ENCODE assay signal across 33 mouse cellular contexts in genomic region chr17:70790801-70791200, GRCm38 (mm10).
"Had no signal": no experiment of that assay in that cellular context is flagged by ENCODE, and none has a peak within 500 bp of the region (broad histone marks: within the 10 kb centered on the region; RNA-seq: fewer than 3 reads in every experiment).

No protein-coding gene starts in this region.

- H3K36me3 ChIP-seq: heart, embryonic 12.5 days; heart, embryonic 13.5 days; heart, embryonic 15.5 days; hindbrain, embryonic 10.5 days; hindbrain, embryonic 12.5 days; intestine, embryonic 15.5 days; kidney, embryonic 15.5 days had no signal

- H3K27ac ChIP-seq: heart, embryonic 13.5 days; heart, embryonic 15.5 days; hindbrain, embryonic 10.5 days; hindbrain, embryonic 12.5 days; hindbrain, embryonic 13.5 days; hindbrain, embryonic 14.5 days; hindbrain, embryonic 15.5 days; hindbrain, postnatal 0 days; intestine, embryonic 15.5 days; kidney, embryonic 15.5 days; kidney, postnatal 0 days; left cerebral cortex, adult 2 months had no signal

- H3K27me3 ChIP-seq: heart, embryonic 12.5 days; heart, embryonic 13.5 days; heart, embryonic 15.5 days; hindbrain, embryonic 12.5 days; hindbrain, embryonic 13.5 days; hindbrain, embryonic 15.5 days; intestine, embryonic 15.5 days; kidney, embryonic 15.5 days had no signal

- H3K4me3 ChIP-seq: heart, embryonic 12.5 days; heart, embryonic 13.5 days; heart, embryonic 15.5 days; hindbrain, embryonic 10.5 days; hindbrain, embryonic 12.5 days; hindbrain, embryonic 13.5 days; hindbrain, embryonic 15.5 days; intestine, embryonic 15.5 days; kidney, embryonic 15.5 days; layer of hippocampus, adult 2 months; left cerebral cortex, adult 2 months had no signal

- H3K9ac ChIP-seq: heart, embryonic 12.5 days; heart, embryonic 13.5 days; heart, embryonic 15.5 days; hindbrain, embryonic 12.5 days; hindbrain, embryonic 13.5 days; hindbrain, embryonic 14.5 days; hindbrain, embryonic 15.5 days; intestine, embryonic 15.5 days; kidney, embryonic 15.5 days had no signal

- H3K9me3 ChIP-seq: heart, embryonic 12.5 days; heart, embryonic 13.5 days; heart, embryonic 15.5 days; hindbrain, embryonic 10.5 days; hindbrain, embryonic 12.5 days; hindbrain, embryonic 13.5 days; hindbrain, embryonic 15.5 days; intestine, embryonic 15.5 days; kidney, embryonic 15.5 days had no signal

- DNase-seq: heart, postnatal 10 days; heart, postnatal 14 days; heart, postnatal 36 days; heart, postnatal 4 days; kidney, adult 11 months; kidney, adult 18-20 months; kidney, adult 2 months; kidney, adult 8-10 months; kidney, postnatal 10 days; kidney, postnatal 14 days; kidney, postnatal 25 days; kidney, postnatal 36 days; kidney, postnatal 4 days; layer of hippocampus, adult 9-11 months; layer of hippocampus, postnatal 36 days had no signal

- ATAC-seq: hindbrain, embryonic 16.5 days; hindbrain, postnatal 0 days; inflammation-experienced regulatory T-cells, adult 6 months; intestine, embryonic 15.5 days; intestine, embryonic 16.5 days; intestine, postnatal 0 days had no signal

- H3K4me2 ChIP-seq: heart, embryonic 12.5 days; heart, embryonic 13.5 days; heart, embryonic 15.5 days; hindbrain, embryonic 12.5 days; hindbrain, embryonic 13.5 days; hindbrain, embryonic 14.5 days; hindbrain, embryonic 15.5 days; intestine, embryonic 15.5 days; kidney, embryonic 15.5 days had no signal
